ENCODE assay signal across 9 mouse cellular contexts in genomic region chr5:130163670-130164069, GRCm38 (mm10). TPM values are rescaled to one million over a fixed set of nuclear protein-coding genes. Genes with fewer than 3 reads are reported as not detected.
DNase-seq lines count a peak whose midpoint lies in the region; ATAC-seq and TF ChIP-seq lines count a peak whose summit lies in the region.
"Had no signal": no experiment of that assay in that cellular context is flagged by ENCODE, and none has a peak within 500 bp of the region (broad histone marks: within the 10 kb centered on the region; RNA-seq: fewer than 3 reads in every experiment).

No protein-coding gene starts in this region.

- no peaks in the 10 kb centered on the region for H3K27me3 ChIP-seq in hindbrain, embryonic 10.5 days (ENCODE audit: insufficient read depth, poor library complexity, severe bottlenecking)
- no peaks in the 10 kb centered on the region for H3K27me3 ChIP-seq in hindbrain, embryonic 16.5 days (replicated peaks; ENCODE audit: control insufficient read depth, insufficient read depth, low read length)
- no peaks in the 10 kb centered on the region for H3K27me3 ChIP-seq in intestine, embryonic 14.5 days (replicated peaks; ENCODE audit: control insufficient read depth, insufficient read depth, low read length)
- no peaks in the 10 kb centered on the region for H3K27me3 ChIP-seq in neural tube, embryonic 11.5 days (ENCODE audit: control insufficient read depth, insufficient read depth, low read length)
- no peaks in the 10 kb centered on the region for H3K27me3 ChIP-seq in testis, adult 2 months (ENCODE audit: control insufficient read depth, insufficient read depth, low read length)
- H3K27me3 ChIP-seq: midbrain, embryonic 12.5 days had no signal

- no peak overlapping the region for H3K9ac ChIP-seq in hindbrain, embryonic 16.5 days (ENCODE audit: low read depth, low read length)
- no peak overlapping the region for H3K9ac ChIP-seq in intestine, embryonic 14.5 days (ENCODE audit: low read length)
- no peak overlapping the region for H3K9ac ChIP-seq in neural tube, embryonic 11.5 days (ENCODE audit: low read length)
- H3K9ac ChIP-seq: midbrain, embryonic 12.5 days had no signal

- intact Hi-C loops in left cerebral cortex, postnatal 4 days (cut with DNase I): loop anchor here (5.0 kb wide), 1 partner anchor 96 kb away; no protein-coding TSS in a partner anchor

- H3K36me3 ChIP-seq in hindbrain, embryonic 10.5 days: no peaks in the 10 kb centered on the region
- no peaks in the 10 kb centered on the region for H3K36me3 ChIP-seq in hindbrain, embryonic 16.5 days (ENCODE audit: control insufficient read depth, insufficient read depth, low read length)
- no peaks in the 10 kb centered on the region for H3K36me3 ChIP-seq in intestine, embryonic 14.5 days (ENCODE audit: control insufficient read depth, insufficient read depth, low read length)
- H3K36me3 ChIP-seq in neural tube, embryonic 11.5 days (ENCODE audit: control insufficient read depth, insufficient read depth, low read length): no peaks in the 10 kb centered on the region
- H3K36me3 ChIP-seq in testis, adult 2 months (ENCODE audit: control insufficient read depth, insufficient read depth, low read length): no peaks in the 10 kb centered on the region
- H3K36me3 ChIP-seq: midbrain, embryonic 12.5 days had no signal

- no peaks in the 10 kb centered on the region for H3K9me3 ChIP-seq in hindbrain, embryonic 10.5 days
- H3K9me3 ChIP-seq in hindbrain, embryonic 16.5 days (ENCODE audit: control insufficient read depth, low read length): no peaks in the 10 kb centered on the region
- H3K9me3 ChIP-seq in intestine, embryonic 14.5 days (ENCODE audit: control insufficient read depth, low read length): no peaks in the 10 kb centered on the region
- no peaks in the 10 kb centered on the region for H3K9me3 ChIP-seq in neural tube, embryonic 11.5 days (ENCODE audit: control insufficient read depth, low read length)
- H3K9me3 ChIP-seq: midbrain, embryonic 12.5 days had no signal

- no peaks in the 10 kb centered on the region for H3K4me1 ChIP-seq in hindbrain, embryonic 10.5 days (replicated peaks)
- no peaks in the 10 kb centered on the region for H3K4me1 ChIP-seq in hindbrain, embryonic 16.5 days (ENCODE audit: control insufficient read depth, insufficient read depth, low read depth, low read length)
- no peaks in the 10 kb centered on the region for H3K4me1 ChIP-seq in embryonic fibroblast, embryonic 13.5 days (ENCODE audit: control insufficient read depth, insufficient read depth, low read length)
- no peaks in the 10 kb centered on the region for H3K4me1 ChIP-seq in intestine, embryonic 14.5 days (replicated peaks; ENCODE audit: control insufficient read depth, insufficient read depth, low read length)
- no peaks in the 10 kb centered on the region for H3K4me1 ChIP-seq in neural tube, embryonic 11.5 days (ENCODE audit: control insufficient read depth, insufficient read depth, low read length)
- no peaks in the 10 kb centered on the region for H3K4me1 ChIP-seq in testis, adult 2 months (ENCODE audit: control insufficient read depth, insufficient read depth, low read length)
- H3K4me1 ChIP-seq: midbrain, embryonic 12.5 days had no signal

- no peak overlapping the region for H3K4me2 ChIP-seq in hindbrain, embryonic 16.5 days (ENCODE audit: low read length)
- H3K4me2 ChIP-seq in intestine, embryonic 14.5 days (ENCODE audit: low read length): no peak overlapping the region
- no peak overlapping the region for H3K4me2 ChIP-seq in neural tube, embryonic 11.5 days (ENCODE audit: low read depth)
- H3K4me2 ChIP-seq: midbrain, embryonic 12.5 days had no signal

- WGBS in hindbrain, embryonic 10.5 days: 6% methylated on average over 7 of the region's 7 CpGs
- 5% methylated on average over 7 of the region's 7 CpGs for WGBS in hindbrain, embryonic 16.5 days
- 3% methylated on average over 7 of the region's 7 CpGs for WGBS in intestine, embryonic 14.5 days
- 7% methylated on average over 7 of the region's 7 CpGs for WGBS in neural tube, embryonic 11.5 days

- no peak overlapping the region for H3K27ac ChIP-seq in hindbrain, embryonic 10.5 days
- H3K27ac ChIP-seq in hindbrain, embryonic 16.5 days (ENCODE audit: low read depth, low read length): no peak overlapping the region
- no peak overlapping the region for H3K27ac ChIP-seq in embryonic fibroblast, embryonic 13.5 days (ENCODE audit: insufficient read depth, low read length)
- no peak overlapping the region for H3K27ac ChIP-seq in intestine, embryonic 14.5 days (ENCODE audit: low read depth)
- H3K27ac ChIP-seq in neural tube, embryonic 11.5 days (ENCODE audit: low read depth, low read length): no peak overlapping the region
- no peak overlapping the region for H3K27ac ChIP-seq in testis, adult 2 months (ENCODE audit: control insufficient read depth, insufficient read depth, low read depth, low read length)
- H3K27ac ChIP-seq: midbrain, embryonic 12.5 days had no signal

- DNase-seq in hindbrain, embryonic 10.5 days (ENCODE audit: low spot score): peak; percentile 61
- DNase-seq in adrenal gland, postnatal 36 days: peak; percentile 84 to 89
- peak; percentile 82 for DNase-seq in intestine, embryonic 14.5 days (ENCODE audit: low spot score)
- peak; percentile 80 for DNase-seq in left cerebral cortex, postnatal 4 days
- peak; percentile 65 for DNase-seq in neural tube, embryonic 11.5 days (ENCODE audit: low spot score)

- no peak overlapping the region for H3K4me3 ChIP-seq in hindbrain, embryonic 10.5 days
- no peak overlapping the region for H3K4me3 ChIP-seq in hindbrain, embryonic 16.5 days (ENCODE audit: low read length)
- no peak overlapping the region for H3K4me3 ChIP-seq in embryonic fibroblast, embryonic 13.5 days (ENCODE audit: insufficient read depth, low read length)
- no peak overlapping the region for H3K4me3 ChIP-seq in intestine, embryonic 14.5 days (ENCODE audit: low read depth, low read length)
- no peak overlapping the region for H3K4me3 ChIP-seq in neural tube, embryonic 11.5 days (ENCODE audit: low read depth, low read length)
- H3K4me3 ChIP-seq in testis, adult 2 months (ENCODE audit: control insufficient read depth, low read depth, low read length): no peak overlapping the region
- H3K4me3 ChIP-seq: midbrain, embryonic 12.5 days had no signal

- peak; percentile 73; the same call in 1 of the 2 replicates for TF ChIP-seq CTCF in embryonic fibroblast, embryonic 13.5 days (IDR thresholded peaks at IDR 0.05; ENCODE audit: borderline replicate concordance, insufficient read depth, low read length)
- peak; percentile 74; the same call in 1 of the 2 replicates for TF ChIP-seq CTCF in testis, adult 2 months (IDR thresholded peaks at IDR 0.05; ENCODE audit: control insufficient read depth, insufficient read depth, insufficient replicate concordance, low read depth, low read length)

- ATAC-seq in hindbrain, embryonic 16.5 days: no peak
- peak; percentile 74 for ATAC-seq in intestine, embryonic 14.5 days (replicated peaks; ENCODE audit: low FRiP score, low TSS enrichment, low read depth)
- ATAC-seq in neural tube, embryonic 11.5 days (ENCODE audit: insufficient read depth, low FRiP score, low TSS enrichment): no peak

- TF ChIP-seq POLR2A in embryonic fibroblast, embryonic 13.5 days (IDR thresholded peaks at IDR 0.05; ENCODE audit: low read depth, low read length): no peak
- TF ChIP-seq POLR2A in testis, adult 2 months (IDR thresholded peaks at IDR 0.05; ENCODE audit: control insufficient read depth, low read depth, low read length): no peak

RNA-seq across cellular contexts. Expression of gene Rabgef1, which starts 7.9 kb away (rescaled TPM):
- 23.5 and 27.3 TPM in 2 replicates for polyA plus RNA-seq in hindbrain, embryonic 10.5 days (2016; fragmentation: Nextera tagmentation; extraction: Ambion mirVana)
- polyA plus RNA-seq in hindbrain, embryonic 16.5 days (2015; fragmentation: Nextera tagmentation; extraction: Ambion mirVana): 40.0 and 41.7 TPM in 2 replicates
- 10 to 100 TPM; 39.3 to 47.9 TPM for total RNA-seq in adrenal gland, postnatal 36 days (2021)
- 21.8 and 27.7 TPM in 2 replicates for polyA plus RNA-seq in embryonic fibroblast, embryonic 13.5 days (2011; ENCODE audit: insufficient read length, low read depth, missing spikeins)
- polyA plus RNA-seq in intestine, embryonic 14.5 days (2014; fragmentation: Nextera tagmentation; extraction: Ambion mirVana): 22.3 and 24.7 TPM in 2 replicates
- 10 to 100 TPM; 37.9 to 39.8 TPM for total RNA-seq in left cerebral cortex, postnatal 4 days (2021)
- 25.4 and 27.8 TPM in 2 replicates for polyA plus RNA-seq in neural tube, embryonic 11.5 days (2014; fragmentation: Nextera tagmentation; extraction: Ambion mirVana)
- 8.0 and 8.1 TPM in 2 replicates for polyA plus RNA-seq in testis, adult 2 months (2012; rRNA removed)

RNA-seq across cellular contexts. Expression of gene Kctd7, which starts 19.0 kb away (rescaled TPM):
- polyA plus RNA-seq in hindbrain, embryonic 10.5 days (2016; fragmentation: Nextera tagmentation; extraction: Ambion mirVana): 5.0 and 6.6 TPM in 2 replicates
- polyA plus RNA-seq in hindbrain, embryonic 16.5 days (2015; fragmentation: Nextera tagmentation; extraction: Ambion mirVana): 18.9 and 19.5 TPM in 2 replicates
- total RNA-seq in adrenal gland, postnatal 36 days (2021): 10 to 100 TPM in 1 of 2 experiments, 1 to 10 TPM in 1; 8.6 to 14.6 TPM
- polyA plus RNA-seq in embryonic fibroblast, embryonic 13.5 days (2011; ENCODE audit: insufficient read length, low read depth, missing spikeins): 3.6 and 4.4 TPM in 2 replicates
- polyA plus RNA-seq in intestine, embryonic 14.5 days (2014; fragmentation: Nextera tagmentation; extraction: Ambion mirVana): 5.3 and 5.5 TPM in 2 replicates
- 10 to 100 TPM; 17.3 to 19.7 TPM for total RNA-seq in left cerebral cortex, postnatal 4 days (2021)
- 7.2 and 8.3 TPM in 2 replicates for polyA plus RNA-seq in neural tube, embryonic 11.5 days (2014; fragmentation: Nextera tagmentation; extraction: Ambion mirVana)
- 14.8 and 15.6 TPM in 2 replicates for polyA plus RNA-seq in testis, adult 2 months (2012; rRNA removed)

RNA-seq across cellular contexts. Expression of gene Tmem248, which starts 53.2 kb away (rescaled TPM):
- 33.6 and 38.0 TPM in 2 replicates for polyA plus RNA-seq in hindbrain, embryonic 10.5 days (2016; fragmentation: Nextera tagmentation; extraction: Ambion mirVana)
- polyA plus RNA-seq in hindbrain, embryonic 16.5 days (2015; fragmentation: Nextera tagmentation; extraction: Ambion mirVana): 26.0 and 26.6 TPM in 2 replicates
- total RNA-seq in adrenal gland, postnatal 36 days (2021): 10 to 100 TPM; 68.0 to 74.2 TPM
- polyA plus RNA-seq in embryonic fibroblast, embryonic 13.5 days (2011; ENCODE audit: insufficient read length, low read depth, missing spikeins): 42.9 and 54.2 TPM in 2 replicates
- 40.6 and 45.5 TPM in 2 replicates for polyA plus RNA-seq in intestine, embryonic 14.5 days (2014; fragmentation: Nextera tagmentation; extraction: Ambion mirVana)
- 10 to 100 TPM; 29.4 to 33.6 TPM for total RNA-seq in left cerebral cortex, postnatal 4 days (2021)
- 32.0 and 35.8 TPM in 2 replicates for polyA plus RNA-seq in neural tube, embryonic 11.5 days (2014; fragmentation: Nextera tagmentation; extraction: Ambion mirVana)
- 76.0 and 82.3 TPM in 2 replicates for polyA plus RNA-seq in testis, adult 2 months (2012; rRNA removed)
